Mouse (Mus musculus) right cerebral cortex, adult 18-20 months (tissue): ENCODE measurements around the gene Strn4.

Experiments
- DNase-seq: peaks from one replicate; pipeline ENCODE4 v3.0.0; 2022; ENCODE audit warnings: mixed read lengths

Strn4 gene

DNA sequence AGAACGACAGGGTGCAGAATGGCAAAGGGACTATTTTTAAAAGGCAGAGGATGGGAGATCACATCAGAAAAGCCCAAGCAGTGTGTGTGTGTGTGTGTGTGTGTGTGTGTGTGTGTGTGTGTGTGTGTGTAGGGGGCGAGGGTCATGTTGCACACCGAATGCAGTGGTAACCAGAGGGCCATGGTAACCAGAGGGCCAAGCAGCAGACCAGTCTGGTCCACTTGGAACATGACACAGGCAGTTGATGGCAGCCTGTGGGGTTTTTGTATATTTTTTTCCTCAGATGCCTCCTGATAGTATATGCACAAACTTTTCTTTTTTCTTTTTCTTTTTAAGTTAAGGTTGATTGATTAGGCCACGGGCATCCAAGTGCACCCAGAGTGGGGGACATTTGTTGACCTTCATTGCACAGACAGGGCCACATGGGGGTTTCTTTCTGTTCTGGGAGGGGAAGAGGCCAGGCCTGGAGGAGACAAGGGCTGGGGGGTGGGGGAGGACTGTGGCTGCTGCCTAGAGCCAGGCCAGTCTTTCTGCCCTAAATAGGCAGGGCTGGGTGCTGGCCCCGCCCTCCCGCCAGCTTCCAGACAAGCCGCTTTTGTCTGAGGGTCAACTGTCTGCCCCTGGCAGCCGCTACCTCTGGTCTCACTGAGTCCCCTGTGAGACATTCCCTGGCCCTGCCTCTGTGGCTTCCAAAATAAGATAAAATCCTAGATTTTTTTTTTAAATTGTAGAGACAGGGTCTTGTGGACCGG lies 64.3 kb downstream of the Strn4 start:
- no peak for DNase-seq

DNA sequence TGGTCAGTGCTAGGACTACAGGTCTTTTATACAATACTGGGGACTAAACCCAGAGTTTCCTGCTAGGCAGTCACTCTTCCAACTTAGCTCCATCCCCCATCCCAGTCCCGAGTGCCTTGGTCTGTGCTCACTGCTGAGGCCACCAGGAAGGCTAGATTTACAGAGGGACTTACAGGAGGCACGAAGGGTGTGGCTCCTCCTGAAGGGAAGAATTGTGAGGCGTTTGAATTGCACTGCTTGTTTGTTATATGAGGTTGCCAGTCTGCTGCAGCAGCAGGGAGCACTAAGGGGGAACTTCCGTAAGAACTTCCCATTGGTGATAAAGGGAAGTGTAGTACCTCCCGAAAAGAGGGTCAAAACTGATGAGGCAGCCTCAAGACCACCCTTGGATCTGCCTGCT lies 64.9 kb downstream of the Strn4 start:
- DNase-seq = no peak

DNA sequence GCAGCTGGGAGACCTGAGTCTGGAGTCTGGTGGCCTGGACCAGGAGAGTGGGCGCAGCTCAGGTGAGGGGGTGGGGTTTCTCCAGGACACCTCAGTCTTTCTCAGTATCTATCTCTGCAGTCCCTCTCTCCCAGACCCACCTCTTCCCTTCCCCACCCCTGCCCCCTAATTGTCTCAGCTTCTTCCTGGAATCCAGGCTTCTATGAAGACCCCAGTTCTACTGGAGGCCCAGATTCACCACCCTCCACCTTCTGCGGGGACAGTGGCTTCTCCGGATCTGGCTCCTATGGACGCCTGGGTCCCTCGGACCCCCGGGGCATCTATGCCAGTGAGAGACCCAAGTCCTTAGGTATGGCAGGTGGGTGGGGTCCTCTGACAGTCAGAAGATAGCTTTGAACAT lies 67.5 kb downstream of the Strn4 start:
- no peak for DNase-seq

DNA sequence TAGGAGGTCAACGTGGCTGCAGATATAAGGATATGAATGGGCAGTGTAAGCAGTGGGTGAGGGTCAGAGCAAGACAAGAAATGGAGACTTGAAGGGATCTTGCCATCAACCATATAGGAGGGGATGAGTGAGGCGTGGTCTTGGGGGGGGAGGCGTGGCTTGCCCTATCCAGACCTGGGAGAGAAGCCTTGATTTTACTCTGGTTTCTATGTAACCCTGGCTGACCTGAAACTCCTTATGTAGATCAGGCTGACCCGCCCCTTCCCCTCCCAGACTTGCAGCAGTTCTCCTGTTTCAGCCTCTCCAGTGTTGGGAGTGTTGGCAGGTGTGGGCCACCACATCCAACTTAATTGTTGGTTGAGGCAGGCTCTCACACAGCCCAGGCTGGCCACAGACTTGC lies 68.6 kb downstream of the Strn4 start:
- DNase-seq = no peak

DNA sequence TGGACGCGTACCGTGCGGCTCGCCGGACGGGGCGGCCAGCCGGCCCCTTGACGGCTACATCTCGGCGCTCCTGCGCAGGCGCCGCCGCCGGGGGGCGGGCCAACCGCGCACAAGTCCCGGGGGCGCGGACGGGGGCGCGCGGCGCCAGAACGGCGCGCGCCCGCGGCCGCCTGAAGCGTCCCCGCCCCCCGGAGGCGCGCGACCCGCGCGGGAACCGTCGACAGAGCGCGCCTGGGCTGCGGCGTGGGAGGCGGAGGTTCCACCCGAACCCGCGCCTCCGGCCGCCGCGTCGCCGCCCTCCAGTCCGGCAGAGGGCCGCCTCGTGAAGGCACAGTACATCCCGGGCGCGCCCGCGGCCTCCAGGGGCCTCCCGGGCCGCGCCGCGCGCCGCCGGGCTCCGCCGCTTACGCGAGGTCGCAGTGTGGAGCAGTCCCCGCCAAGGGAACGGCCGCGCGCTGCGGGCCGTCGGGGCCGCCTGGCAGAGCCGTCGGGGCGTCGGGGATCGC lies 69.6 kb downstream of the Strn4 start:
- DNase-seq = no peak

DNA sequence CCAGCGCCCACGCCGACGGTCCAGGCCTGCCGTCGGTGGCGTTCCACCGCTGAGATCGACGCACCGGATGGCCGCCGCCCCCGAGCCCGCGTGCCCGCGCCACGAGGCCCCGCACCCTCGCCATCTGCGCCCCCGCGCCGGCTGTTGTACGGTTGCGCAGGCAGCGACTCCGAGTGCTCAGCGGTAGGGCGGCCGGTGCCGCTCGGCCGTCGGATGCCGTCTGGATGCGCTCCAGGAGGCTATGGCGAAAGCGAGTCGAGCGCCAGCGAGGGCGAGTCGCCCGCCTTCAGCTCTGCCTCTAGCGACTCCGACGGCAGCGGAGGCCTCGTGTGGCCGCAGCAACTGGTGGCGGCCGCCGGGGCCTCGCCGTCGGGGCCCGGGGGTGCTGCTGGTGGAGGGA lies 70.2 kb downstream of the Strn4 start:
- DNase-seq = no peak
